Mouse (Mus musculus): ENCODE results near the gene Mill2.
A peak's percentile ranks its signal among the peaks of the same experiment; 100 is the strongest.

DNA sequence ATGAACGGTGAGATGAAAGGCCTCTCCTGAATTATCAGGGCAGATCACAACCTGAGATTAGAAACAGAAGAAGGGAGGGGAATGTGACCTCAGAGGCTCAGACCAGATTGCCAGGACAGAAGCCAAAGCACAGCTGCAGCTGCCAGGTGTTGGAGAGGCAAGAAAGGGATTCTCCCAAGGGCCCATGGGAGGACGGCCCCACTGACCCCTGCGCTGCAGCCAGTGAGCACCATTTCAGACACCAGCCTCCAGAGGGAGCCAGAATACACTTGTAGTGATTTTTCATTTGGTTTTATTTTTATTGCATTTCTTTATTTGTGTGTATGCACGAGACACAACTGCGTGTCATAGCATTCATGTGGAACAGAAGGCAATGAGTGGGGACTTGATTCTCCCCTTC is 56.8 kb downstream of the Mill2 start:
- TF ChIP-seq CTCF (IDR thresholded peaks at IDR 0.05; ENCODE audit: control insufficient read depth, insufficient read depth, insufficient read length), result peak; percentile 33
- no peak for TF ChIP-seq MAX (IDR thresholded peaks at IDR 0.05)
- no peak for TF ChIP-seq CEBPB (IDR thresholded peaks at IDR 0.05; ENCODE audit: low read depth)
- TF ChIP-seq MYOG (IDR thresholded peaks at IDR 0.05; ENCODE audit: control insufficient read depth, extremely low read depth, insufficient read length), result no peak
- no peak for TF ChIP-seq USF1 (IDR thresholded peaks at IDR 0.05; ENCODE audit: low read depth)
